Mouse (Mus musculus): ENCODE measurements around the gene Naf1. TPM values are rescaled to one million over a fixed set of nuclear protein-coding genes. Genes with fewer than 3 reads are reported as not detected.

Naf1 gene
- total and polyA plus RNA-seq, 3 experiments, result 11.1 to 39.6 TPM; not detected in 1

DNA sequence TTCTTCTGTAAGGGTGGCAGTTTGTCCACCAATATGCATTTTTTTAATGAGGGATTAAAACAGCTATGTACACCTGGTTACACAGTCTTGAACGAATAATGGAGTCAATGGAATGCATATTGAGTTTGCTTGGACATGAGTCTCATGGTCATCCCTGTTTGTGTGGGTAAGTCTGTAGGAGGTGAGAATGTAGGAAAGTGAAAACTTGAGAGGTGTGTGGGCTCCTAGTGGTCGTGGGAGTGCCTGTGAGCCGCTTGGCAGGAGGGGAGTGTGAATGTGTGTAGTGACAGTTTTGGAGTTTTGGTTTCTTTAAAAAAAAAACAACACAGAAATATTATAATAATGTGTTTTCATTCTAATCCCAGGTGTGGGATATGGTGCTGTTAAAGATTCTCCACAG, 7.7 kb downstream of the Naf1 start:
- Histone ChIP-seq H3K27me3 (ENCODE audit: control insufficient read depth in 1 of 2, insufficient read depth in 2 of 2, low read length in 2 of 2) (no peaks in the 10 kb centered on the region), H3K36me3 (ENCODE audit: control insufficient read depth in 1 of 2, insufficient read depth in 2 of 2, low read length in 2 of 2) (peaks cover 34 to 41% of the 10 kb centered on the region in 2 experiments), H3K79me2 (ENCODE audit: control insufficient read depth, insufficient read depth, low read length, poor library complexity) (peaks cover 71% of the 10 kb centered on the region), H3K27ac (ENCODE audit: control insufficient read depth, low read depth, low read length) (no peak overlapping the region), H3K4me3 (ENCODE audit: control insufficient read depth in 1 of 2, insufficient read depth in 1 of 2, low read depth in 2 of 2, low read length in 2 of 2) (no peak overlapping the region), H3K4me1 (ENCODE audit: control insufficient read depth in 1 of 2, insufficient read depth in 2 of 2, low read length in 2 of 2) (peaks cover 8 to 15% of the 10 kb centered on the region in 2 experiments; a peak in 3 of 4 replicates), H3K9me3 (replicated peaks; ENCODE audit: insufficient read depth, low read length) (no peaks in the 10 kb centered on the region), H3K9ac (ENCODE audit: control insufficient read depth, low read depth, low read length, poor library complexity, severe bottlenecking) (no peak overlapping the region)
- TF ChIP-seq SMC3 (IDR thresholded peaks at IDR 0.05; ENCODE audit: low read depth, low read length), result no peak
- no peak for TF ChIP-seq MYB (IDR thresholded peaks at IDR 0.05; ENCODE audit: low read depth, low read length)
- TF ChIP-seq ZMIZ1 (IDR thresholded peaks at IDR 0.05; ENCODE audit: low read depth, low read length), result no peak
- no peak for TF ChIP-seq TAL1 (IDR thresholded peaks at IDR 0.05; ENCODE audit: low read length)
- no peak for TF ChIP-seq ZNF384 (IDR thresholded peaks at IDR 0.05; ENCODE audit: low read depth, low read length)
- TF ChIP-seq POLR2AphosphoS5 (IDR thresholded peaks at IDR 0.05; ENCODE audit: borderline replicate concordance, low read depth, low read length), result no peak
- TF ChIP-seq MEF2A (IDR thresholded peaks at IDR 0.05; ENCODE audit: extremely low read depth, insufficient replicate concordance, low read depth, low read length, poor library complexity, severe bottlenecking), result no peak
- no peak for TF ChIP-seq NRF1 (IDR thresholded peaks at IDR 0.05; ENCODE audit: insufficient read depth, low read depth, low read length, poor library complexity, severe bottlenecking)
- TF ChIP-seq MXI1 (IDR thresholded peaks at IDR 0.05; ENCODE audit: low read depth, low read length), result no peak
- TF ChIP-seq GATA1 (IDR thresholded peaks at IDR 0.05; ENCODE audit: low read depth, low read length), result no peak
- TF ChIP-seq UBTF (IDR thresholded peaks at IDR 0.05; ENCODE audit: borderline replicate concordance, insufficient read depth, low read depth, low read length), result no peak
- TF ChIP-seq POLR2AphosphoS2 (IDR thresholded peaks at IDR 0.05; ENCODE audit: low read length), result no peak
- no peak for TF ChIP-seq USF2 (IDR thresholded peaks at IDR 0.05; ENCODE audit: borderline replicate concordance in 1 of 2, insufficient read depth in 1 of 2, low read depth in 1 of 2, low read length in 2 of 2)
- TF ChIP-seq JUND (IDR thresholded peaks at IDR 0.05; ENCODE audit: low read depth, low read length), result no peak
- TF ChIP-seq ZC3H11A (IDR thresholded peaks at IDR 0.05; ENCODE audit: low read depth, low read length), result no peak
- no peak for TF ChIP-seq CTCF (IDR thresholded peaks at IDR 0.05 in 2 of 3, conservative IDR thresholded peaks at IDR 0.05 in 1 of 3; ENCODE audit: control insufficient read depth in 1 of 3, insufficient read depth in 1 of 3, low read depth in 2 of 3, low read length in 3 of 3, poor library complexity in 1 of 3, severe bottlenecking in 1 of 3)
- DNase-seq (ENCODE audit: low read depth, low spot score), result no peak

DNA sequence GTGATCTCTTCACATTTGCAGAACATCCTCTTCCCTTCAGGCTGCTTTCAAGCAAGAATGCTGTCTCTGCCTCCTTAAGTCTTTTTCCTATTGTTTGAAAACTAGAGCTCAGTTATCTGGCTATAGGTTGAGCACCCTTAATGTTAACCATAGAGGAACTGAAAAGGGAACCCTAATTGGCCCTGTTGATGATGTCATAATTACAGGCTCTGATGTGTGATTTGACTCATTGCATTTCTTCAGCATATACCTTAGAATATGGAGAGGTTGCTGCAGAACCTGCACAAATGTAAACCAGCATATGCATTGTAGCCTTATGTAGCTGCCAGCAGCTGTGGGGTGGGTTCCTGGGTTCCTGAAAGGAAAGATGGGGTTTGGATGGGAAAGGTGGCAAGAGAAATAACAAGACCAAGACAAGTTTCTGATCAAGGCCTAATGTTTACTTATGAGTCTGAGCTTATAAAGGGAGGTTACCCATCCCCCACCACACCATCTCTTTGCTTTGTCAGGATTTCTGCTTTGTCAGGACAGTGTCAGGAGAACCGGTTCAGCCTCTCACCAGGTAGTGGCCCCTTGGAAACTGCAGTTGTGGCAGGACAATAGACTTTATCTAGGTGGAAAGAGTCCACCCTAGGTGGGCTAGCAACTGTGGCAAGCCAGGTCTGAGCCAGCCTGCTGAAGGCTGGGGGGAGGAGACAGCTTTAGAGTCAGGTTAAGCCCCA, 9.4 kb downstream of the Naf1 start:
- peaks cover 61% of the 10 kb centered on the region for H3K79me2 ChIP-seq (ENCODE audit: control insufficient read depth, insufficient read depth, low read length, poor library complexity)
- H3K9ac ChIP-seq (ENCODE audit: control insufficient read depth, low read depth, low read length, poor library complexity, severe bottlenecking), result no peak overlapping the region
- no peak overlapping the region for H3K27ac ChIP-seq (ENCODE audit: control insufficient read depth, low read depth, low read length)
- H3K4me1 ChIP-seq (ENCODE audit: control insufficient read depth in 1 of 2, insufficient read depth in 2 of 2, low read length in 2 of 2), result peaks cover 0 to 4% of the 10 kb centered on the region in 2 experiments; a peak in 2 of 4 replicates
- no peak overlapping the region for H3K4me3 ChIP-seq (ENCODE audit: control insufficient read depth in 1 of 2, insufficient read depth in 1 of 2, low read depth in 2 of 2, low read length in 2 of 2)
- no peaks in the 10 kb centered on the region for H3K9me3 ChIP-seq (replicated peaks; ENCODE audit: insufficient read depth, low read length)
- H3K36me3 ChIP-seq (ENCODE audit: control insufficient read depth in 1 of 2, insufficient read depth in 2 of 2, low read length in 2 of 2), result peaks cover 28 to 33% of the 10 kb centered on the region in 2 experiments
- H3K27me3 ChIP-seq (ENCODE audit: control insufficient read depth in 1 of 2, insufficient read depth in 2 of 2, low read length in 2 of 2), result no peaks in the 10 kb centered on the region
- DNase-seq (ENCODE audit: low read depth, low spot score), result no peak
- TF ChIP-seq MAFK (IDR thresholded peaks at IDR 0.05; ENCODE audit: borderline replicate concordance, low read depth, low read length) (no peak), ZKSCAN1 (IDR thresholded peaks at IDR 0.05; ENCODE audit: low read depth, low read length) (no peak), ZNF384 (IDR thresholded peaks at IDR 0.05; ENCODE audit: low read depth, low read length) (no peak), GATA1 (IDR thresholded peaks at IDR 0.05; ENCODE audit: low read depth, low read length) (no peak), MYB (IDR thresholded peaks at IDR 0.05; ENCODE audit: low read depth, low read length) (no peak), TCF12 (IDR thresholded peaks at IDR 0.05; ENCODE audit: low read depth, low read length) (no peak), POLR2AphosphoS5 (IDR thresholded peaks at IDR 0.05; ENCODE audit: borderline replicate concordance, low read depth, low read length) (no peak), KAT2A (conservative IDR thresholded peaks at IDR 0.05; ENCODE audit: low read depth, low read length) (no peak), SMC3 (IDR thresholded peaks at IDR 0.05; ENCODE audit: low read depth, low read length) (no peak), MAX (IDR thresholded peaks at IDR 0.05; ENCODE audit: low read length) (no peak), MEF2A (IDR thresholded peaks at IDR 0.05; ENCODE audit: extremely low read depth, insufficient replicate concordance, low read depth, low read length, poor library complexity, severe bottlenecking) (no peak), EP300 (IDR thresholded peaks at IDR 0.05; ENCODE audit: low read depth in 1 of 2, low read length in 2 of 2) (no peak), HCFC1 (IDR thresholded peaks at IDR 0.05; ENCODE audit: low read depth, low read length) (no peak), ZMIZ1 (IDR thresholded peaks at IDR 0.05; ENCODE audit: low read depth, low read length) (no peak), USF2 (IDR thresholded peaks at IDR 0.05; ENCODE audit: borderline replicate concordance in 1 of 2, insufficient read depth in 1 of 2, low read depth in 1 of 2, low read length in 2 of 2) (no peak), CTCF (IDR thresholded peaks at IDR 0.05 in 2 of 3, conservative IDR thresholded peaks at IDR 0.05 in 1 of 3; ENCODE audit: control insufficient read depth in 1 of 3, insufficient read depth in 1 of 3, low read depth in 2 of 3, low read length in 3 of 3, poor library complexity in 1 of 3, severe bottlenecking in 1 of 3) (no peak), BHLHE40 (IDR thresholded peaks at IDR 0.05; ENCODE audit: borderline replicate concordance, low read depth, low read length) (no peak), GABPA (IDR thresholded peaks at IDR 0.05; ENCODE audit: low read depth, low read length) (no peak), ELF1 (IDR thresholded peaks at IDR 0.05; ENCODE audit: low read depth, low read length) (no peak), NELFE (IDR thresholded peaks at IDR 0.05; ENCODE audit: low read depth, low read length) (no peak)
